Mouse (Mus musculus): ENCODE data around the gene Nomo1. TPM values are rescaled to one million over a fixed set of nuclear protein-coding genes. Genes with fewer than 3 reads are reported as not detected.

The Nomo1 gene
- polyA plus RNA-seq, 1 experiment from 2014 or later, result 29.3 TPM

- Histone ChIP-seq H3K9me3 (no peaks in the 10 kb centered on the region), H3K27me3 (ENCODE audit: insufficient read depth, poor library complexity, severe bottlenecking) (no peaks in the 10 kb centered on the region), H3K27ac (no peak overlapping the region), H3K4me3 (no peak overlapping the region), H3K4me1 (replicated peaks) (peaks cover 6% of the 10 kb centered on the region; the same call in 1 of the 2 replicates), H3K36me3 (peaks cover 89% of the 10 kb centered on the region)
- no peak for DNase-seq (ENCODE audit: low spot score)
- 90% methylated on average over 4 of the region's 4 CpGs for WGBS
Measured at GRCm38 (mm10) chr7:46052161-46052821, 18.8 kb downstream of the Nomo1 start.

GRCm38 (mm10) chr7:46053566-46053965 lies 20.1 kb downstream of the Nomo1 start:
- Histone ChIP-seq H3K27ac (no peak overlapping the region), H3K4me3 (no peak overlapping the region), H3K36me3 (peaks cover 90% of the 10 kb centered on the region), H3K4me1 (replicated peaks) (peaks cover 6% of the 10 kb centered on the region; the same call in 1 of the 2 replicates), H3K9me3 (no peaks in the 10 kb centered on the region), H3K27me3 (ENCODE audit: insufficient read depth, poor library complexity, severe bottlenecking) (no peaks in the 10 kb centered on the region)
- 92% methylated on average over 3 of the region's 3 CpGs for WGBS
- no peak for DNase-seq (ENCODE audit: low spot score)

- Histone ChIP-seq H3K9me3 (no peaks in the 10 kb centered on the region), H3K27me3 (ENCODE audit: insufficient read depth, poor library complexity, severe bottlenecking) (no peaks in the 10 kb centered on the region), H3K4me1 (replicated peaks) (no peaks in the 10 kb centered on the region), H3K27ac (no peak overlapping the region), H3K36me3 (peaks cover 99% of the 10 kb centered on the region), H3K4me3 (no peak overlapping the region)
- WGBS, result 96% methylated on average over 11 of the region's 11 CpGs
- no peak for DNase-seq (ENCODE audit: low spot score)
Measured at GRCm38 (mm10) chr7:46058882-46059281, 25.4 kb downstream of the Nomo1 start.

DNA sequence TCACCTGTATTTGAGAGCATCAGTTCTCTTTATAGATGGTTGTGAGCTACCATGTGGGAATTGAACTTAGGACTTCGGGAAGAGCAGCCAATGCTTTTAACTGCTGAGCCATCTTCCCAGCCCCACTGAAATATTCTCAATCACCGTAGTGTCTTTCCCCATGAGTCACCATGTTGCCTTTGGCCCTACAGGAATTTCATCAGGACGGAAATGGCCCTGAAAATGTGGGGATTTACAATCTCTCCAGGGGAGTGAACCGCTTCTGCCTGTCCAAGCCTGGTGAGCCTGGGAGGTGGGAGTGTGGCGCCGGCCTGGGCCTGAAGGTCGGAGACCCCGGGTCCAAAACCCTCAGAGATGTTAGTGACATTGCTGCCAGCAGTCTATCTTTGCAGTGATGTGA lies 27.2 kb downstream of the Nomo1 start:
- WGBS, result 94% methylated on average over 8 of the region's 8 CpGs
- H3K4me1 ChIP-seq (replicated peaks), result no peaks in the 10 kb centered on the region
- H3K4me3 ChIP-seq, result no peak overlapping the region
- peaks cover 99% of the 10 kb centered on the region for H3K36me3 ChIP-seq
- no peaks in the 10 kb centered on the region for H3K27me3 ChIP-seq (ENCODE audit: insufficient read depth, poor library complexity, severe bottlenecking)
- DNase-seq (ENCODE audit: low spot score), result no peak
- H3K9me3 ChIP-seq, result no peaks in the 10 kb centered on the region
- no peak overlapping the region for H3K27ac ChIP-seq

- Histone ChIP-seq H3K4me3 (no peak overlapping the region), H3K36me3 (peaks cover 100% of the 10 kb centered on the region)
Measured at GRCm38 (mm10) chr7:46061614-46062013, 28.1 kb downstream of the Nomo1 start.

DNA sequence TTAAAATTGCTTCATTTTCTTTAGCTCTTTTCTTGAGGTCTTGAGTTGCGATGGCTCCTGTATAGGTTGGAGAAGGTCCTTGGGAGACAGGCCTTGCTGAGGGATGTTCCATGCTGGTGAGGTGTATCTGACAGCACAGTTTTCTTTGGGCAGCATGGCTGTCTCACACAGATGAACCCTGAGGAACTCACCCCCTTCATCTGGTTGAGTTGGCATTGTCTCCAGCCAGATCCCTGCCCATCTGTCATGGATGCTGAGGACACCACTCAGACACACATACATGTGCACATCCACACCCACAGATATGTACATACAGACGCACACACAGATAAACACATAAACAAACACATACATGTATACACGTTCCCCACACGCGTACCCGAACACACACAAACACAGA lies 29.8 kb downstream of the Nomo1 start:
- H3K9me3 ChIP-seq, result no peaks in the 10 kb centered on the region
- no peak overlapping the region for H3K4me3 ChIP-seq
- 96% methylated on average over 6 of the region's 6 CpGs for WGBS
- H3K27me3 ChIP-seq (ENCODE audit: insufficient read depth, poor library complexity, severe bottlenecking), result no peaks in the 10 kb centered on the region
- peaks cover 100% of the 10 kb centered on the region for H3K36me3 ChIP-seq
- DNase-seq (ENCODE audit: low spot score), result no peak
- no peaks in the 10 kb centered on the region for H3K4me1 ChIP-seq (replicated peaks)
- no peak overlapping the region for H3K27ac ChIP-seq

More at GRCm38 (mm10) chr7:46061614-46062013, 28.1 kb downstream of the Nomo1 start:
- WGBS, result 96% methylated on average over 16 of the region's 16 CpGs
- DNase-seq (ENCODE audit: low spot score), result no peak
- Histone ChIP-seq H3K27me3 (ENCODE audit: insufficient read depth, poor library complexity, severe bottlenecking) (no peaks in the 10 kb centered on the region), H3K4me1 (replicated peaks) (no peaks in the 10 kb centered on the region), H3K9me3 (no peaks in the 10 kb centered on the region), H3K27ac (no peak overlapping the region)

DNA sequence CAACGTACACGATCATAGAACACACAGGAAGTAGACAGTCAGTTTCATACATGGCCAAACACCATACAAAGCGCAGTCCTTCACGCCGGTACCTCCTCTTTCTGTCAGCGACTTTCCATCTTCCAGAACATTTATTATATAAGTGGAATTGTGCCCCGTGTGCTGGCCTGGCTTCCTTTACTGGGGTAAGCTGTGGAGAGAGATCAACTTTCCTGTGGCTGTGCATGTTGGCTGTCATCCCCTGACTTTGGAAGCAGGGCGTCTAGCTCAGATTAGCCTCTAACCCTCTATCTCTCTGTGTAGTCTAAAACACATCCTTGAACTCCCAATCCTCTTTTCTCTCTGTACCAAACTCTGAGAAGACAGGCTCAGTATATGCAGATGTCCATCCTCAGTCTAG lies 35.3 kb downstream of the Nomo1 start:
- Histone ChIP-seq H3K36me3 (peaks cover 100% of the 10 kb centered on the region), H3K4me3 (no peak overlapping the region), H3K4me1 (replicated peaks) (no peaks in the 10 kb centered on the region), H3K27me3 (ENCODE audit: insufficient read depth, poor library complexity, severe bottlenecking) (no peaks in the 10 kb centered on the region), H3K27ac (no peak overlapping the region), H3K9me3 (no peaks in the 10 kb centered on the region)
- WGBS, result 97% methylated on average over 8 of the region's 8 CpGs
- DNase-seq (ENCODE audit: low spot score), result no peak

- no peak for DNase-seq (ENCODE audit: low spot score)
- H3K27me3 ChIP-seq (ENCODE audit: insufficient read depth, poor library complexity, severe bottlenecking), result no peaks in the 10 kb centered on the region
- H3K9me3 ChIP-seq, result no peaks in the 10 kb centered on the region
- WGBS, result 93% methylated on average over 7 of the region's 7 CpGs
- H3K27ac ChIP-seq, result no peak overlapping the region
- no peaks in the 10 kb centered on the region for H3K4me1 ChIP-seq (replicated peaks)
- no peak overlapping the region for H3K4me3 ChIP-seq
- peaks cover 99% of the 10 kb centered on the region for H3K36me3 ChIP-seq
Measured at GRCm38 (mm10) chr7:46076844-46077243, 43.3 kb downstream of the Nomo1 start.

DNA sequence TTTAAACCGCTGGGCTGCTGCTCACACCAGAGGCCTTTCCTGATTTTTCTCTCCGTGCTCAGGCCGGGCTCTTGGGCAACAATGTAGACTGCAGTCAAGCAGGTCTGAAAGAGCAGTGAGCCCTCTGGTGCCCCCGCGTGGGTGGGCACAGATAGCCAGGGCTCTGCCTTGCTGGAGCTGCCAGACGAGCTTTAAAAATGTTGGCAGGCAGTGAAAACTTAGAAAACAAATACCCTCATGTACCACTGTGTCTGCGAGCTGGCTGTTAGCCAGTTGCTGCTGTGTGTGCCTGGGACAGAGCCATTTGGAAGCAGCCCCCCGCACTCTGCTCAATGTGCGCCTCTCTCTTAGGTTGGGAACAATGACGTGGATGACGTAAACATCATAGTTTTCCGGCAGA lies 44.2 kb downstream of the Nomo1 start:
- no peak for DNase-seq (ENCODE audit: low spot score)
- Histone ChIP-seq H3K9me3 (no peaks in the 10 kb centered on the region), H3K36me3 (peaks cover 99% of the 10 kb centered on the region), H3K27ac (no peak overlapping the region), H3K4me3 (no peak overlapping the region), H3K27me3 (ENCODE audit: insufficient read depth, poor library complexity, severe bottlenecking) (no peaks in the 10 kb centered on the region), H3K4me1 (replicated peaks) (no peaks in the 10 kb centered on the region)
- WGBS, result 94% methylated on average over 12 of the region's 12 CpGs

DNA sequence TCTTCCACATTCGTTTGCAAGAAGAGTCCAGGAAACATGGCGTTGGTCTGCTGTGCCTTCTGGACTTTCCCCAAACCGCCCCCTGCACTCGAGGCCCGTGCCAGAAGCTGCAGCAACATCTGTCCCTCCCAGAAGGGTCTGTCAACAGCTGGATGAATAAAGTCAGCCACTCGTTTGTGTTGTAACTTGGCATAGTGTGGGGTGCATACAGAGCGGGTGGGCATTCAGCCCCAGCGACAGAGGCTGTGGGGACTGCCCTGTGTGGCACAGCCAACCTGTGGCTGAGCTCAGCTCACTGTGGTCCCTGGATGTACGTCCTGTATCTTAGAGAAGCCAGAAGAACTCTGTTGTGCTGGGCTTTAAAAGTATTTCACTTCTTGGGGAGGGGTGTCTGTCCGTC lies 50.5 kb downstream of the Nomo1 start:
- Histone ChIP-seq H3K4me3 (no peak overlapping the region), H3K27ac (no peak overlapping the region), H3K9me3 (peaks cover 8% of the 10 kb centered on the region; the same call in 1 of the 2 replicates), H3K4me1 (replicated peaks) (no peaks in the 10 kb centered on the region), H3K27me3 (ENCODE audit: insufficient read depth, poor library complexity, severe bottlenecking) (no peaks in the 10 kb centered on the region), H3K36me3 (peaks cover 62% of the 10 kb centered on the region)
- no peak for DNase-seq (ENCODE audit: low spot score)
- 91% methylated on average over 10 of the region's 10 CpGs for WGBS

- Histone ChIP-seq H3K27me3 (ENCODE audit: insufficient read depth, poor library complexity, severe bottlenecking) (no peaks in the 10 kb centered on the region), H3K36me3 (peaks cover 52% of the 10 kb centered on the region), H3K9me3 (peaks cover 13% of the 10 kb centered on the region; the same call in 1 of the 2 replicates), H3K4me3 (no peak overlapping the region), H3K27ac (no peak overlapping the region), H3K4me1 (replicated peaks) (no peaks in the 10 kb centered on the region)
- 82% methylated on average over 16 of the region's 16 CpGs for WGBS
- no peak for DNase-seq (ENCODE audit: low spot score)
Measured at GRCm38 (mm10) chr7:46084839-46085513, 51.5 kb downstream of the Nomo1 start.

DNA sequence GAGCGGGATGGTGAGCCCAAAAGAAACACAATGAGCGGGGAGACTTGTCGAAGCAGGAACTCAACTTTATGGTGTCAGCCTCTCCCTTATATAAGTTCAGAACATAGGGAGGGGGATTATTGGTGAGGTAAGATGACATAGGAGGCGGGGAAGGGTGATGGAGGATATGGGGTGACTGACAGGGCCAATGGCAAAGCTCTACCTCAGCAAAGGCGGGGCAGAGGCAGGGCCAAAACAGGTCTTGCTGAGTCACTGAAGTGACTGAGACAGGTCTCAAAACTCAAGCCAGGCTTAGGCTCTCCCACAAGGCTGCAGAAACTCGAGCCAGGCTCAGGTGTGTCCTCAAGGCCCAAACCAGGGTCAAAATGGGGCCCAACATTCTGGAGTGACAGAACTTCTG lies 52.9 kb downstream of the Nomo1 start:
- no peak overlapping the region for H3K27ac ChIP-seq
- 88% methylated on average over 6 of the region's 6 CpGs for WGBS
- H3K4me3 ChIP-seq, result no peak overlapping the region
- no peaks in the 10 kb centered on the region for H3K4me1 ChIP-seq (replicated peaks)
- peaks cover 13% of the 10 kb centered on the region; the same call in 1 of the 2 replicates for H3K9me3 ChIP-seq
- H3K27me3 ChIP-seq (ENCODE audit: insufficient read depth, poor library complexity, severe bottlenecking), result no peaks in the 10 kb centered on the region
- peaks cover 38% of the 10 kb centered on the region for H3K36me3 ChIP-seq
- DNase-seq (ENCODE audit: low spot score), result no peak

GRCm38 (mm10) chr7:46088241-46088640 lies 54.7 kb downstream of the Nomo1 start:
- no peak for DNase-seq (ENCODE audit: low spot score)
- 92% methylated on average over 6 of the region's 6 CpGs for WGBS
- H3K27ac ChIP-seq, result no peak overlapping the region
- no peak overlapping the region for H3K4me3 ChIP-seq
- H3K9me3 ChIP-seq, result peaks cover 13% of the 10 kb centered on the region; the same call in 1 of the 2 replicates
- peaks cover 20% of the 10 kb centered on the region for H3K36me3 ChIP-seq
- no peaks in the 10 kb centered on the region for H3K27me3 ChIP-seq (ENCODE audit: insufficient read depth, poor library complexity, severe bottlenecking)
- peaks cover 8% of the 10 kb centered on the region for H3K4me1 ChIP-seq (replicated peaks)

Measured in hindbrain, embryonic 10.5 days (tissue).